Mouse (Mus musculus) heart, embryonic 16.5 days (tissue): ENCODE data around the gene Paqr7. TPM values are rescaled to one million over a fixed set of nuclear protein-coding genes. Genes with fewer than 3 reads are reported as not detected.

Experiments used
- ATAC-seq: fragments of 200-750 bp; cut with Nextera tagmentation; replicated peaks from 2 replicates; pipeline ENCODE4 v1.8.0; 2017; ENCODE audit warnings: moderate number of reproducible peaks; ENCODE audit not compliant: insufficient read depth, low FRiP score; ENCODE audit errors: extremely low read depth
- H3K27ac ChIP-seq: fragments of 300-500 bp; sonication (generic); 2 replicates; pipeline ENCODE4 v1.5.1; 2014; ENCODE audit warnings: mild to moderate bottlenecking, low read length, control low read depth, moderate library complexity
- H3K27me3 ChIP-seq: fragments of 300-500 bp; sonication (generic); 2 replicates; pipeline ENCODE4 v1.6.1; 2014; ENCODE audit warnings: low read length, mixed read lengths; ENCODE audit not compliant: control insufficient read depth, insufficient read depth
- H3K36me3 ChIP-seq: fragments of 300-500 bp; sonication (generic); 2 replicates; pipeline ENCODE4 v1.6.1; 2014; ENCODE audit not compliant: control insufficient read depth, insufficient read depth
- H3K4me1 ChIP-seq: fragments of 300-500 bp; sonication (generic); 2 replicates; pipeline ENCODE4 v1.6.1; 2014; ENCODE audit warnings: low read length, mixed read lengths; ENCODE audit not compliant: control insufficient read depth, insufficient read depth
- H3K4me2 ChIP-seq: fragments of 300-500 bp; sonication (generic); 2 replicates; pipeline ENCODE4 v1.6.1; 2014; ENCODE audit warnings: low read depth, mild to moderate bottlenecking, control low read depth, low read length
- H3K4me3 ChIP-seq: fragments of 300-500 bp; sonication (generic); 2 replicates; pipeline ENCODE4 v1.5.1; 2014; ENCODE audit warnings: mild to moderate bottlenecking, control low read depth, low read length
- H3K9ac ChIP-seq: fragments of 300-500 bp; sonication (generic); 2 replicates; pipeline ENCODE4 v1.6.1; 2014; ENCODE audit warnings: low read length, control low read depth
- H3K9me3 ChIP-seq: fragments of 300-500 bp; sonication (generic); replicated peaks from 2 replicates; pipeline ENCODE4 v1.6.1; 2016; ENCODE audit warnings: low read length; ENCODE audit not compliant: control insufficient read depth
- WGBS: fragments of 180-500 bp; shearing (Covaris S2); extraction: QIAGEN DNeasy Blood & Tissue Kit; methylation state at CpG from one replicate; pipeline ENCODE4 v1.1.7; 2014; 5-methylcytosine and 5-hydroxymethylcytosine counted together
- polyA plus RNA-seq: library from polyadenylated mRNA; unstranded; fragments of >200 nt; fragmentation: Nextera tagmentation; extraction: Ambion mirVana; gene quantifications from 2 replicates; pipeline ENCODE4 v1.2.1, GENCODE M21; 2015

Paqr7 gene
- polyA plus RNA-seq, 1 experiment from 2014 or later: 13.2 TPM

DNA sequence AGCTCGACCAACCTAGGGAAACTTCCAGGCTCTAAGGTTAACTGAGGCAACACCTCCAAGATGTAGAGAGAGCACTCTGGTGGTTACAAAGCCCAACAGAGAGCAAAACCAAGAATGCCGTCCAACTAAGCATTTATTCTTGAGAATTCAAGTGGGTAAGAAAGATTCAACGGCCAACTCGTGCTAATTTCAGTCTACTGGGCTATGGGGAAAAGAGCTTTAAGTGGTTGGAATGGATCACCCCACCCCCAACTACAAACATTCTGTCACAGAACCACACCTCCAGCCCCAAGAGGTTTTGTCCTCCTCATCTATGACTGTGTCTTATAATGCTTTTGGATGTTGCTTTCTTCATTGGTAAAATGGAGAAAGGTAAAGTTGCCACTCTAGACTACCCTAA, 36.4 kb downstream of the Paqr7 start:
- WGBS: 44% methylated on average over 4 of the region's 4 CpGs
- peaks cover 22% of the 10 kb centered on the region for H3K4me1 ChIP-seq
- no peak for ATAC-seq
- H3K9ac ChIP-seq: no peak overlapping the region
- H3K27ac ChIP-seq: no peak overlapping the region
- H3K27me3 ChIP-seq: no peaks in the 10 kb centered on the region
- H3K9me3 ChIP-seq: no peaks in the 10 kb centered on the region
- H3K4me3 ChIP-seq: no peak overlapping the region
- H3K4me2 ChIP-seq: no peak overlapping the region
- peaks cover 26% of the 10 kb centered on the region for H3K36me3 ChIP-seq

GRCm38 (mm10) chr4:134533421-134533820, 36.9 kb downstream of the Paqr7 start:
- ATAC-seq: no peak
- peak overlapping the region; percentile 96 for H3K4me3 ChIP-seq
- peak overlapping the region; percentile 94 for H3K9ac ChIP-seq
- peaks cover 22% of the 10 kb centered on the region for H3K4me1 ChIP-seq
- H3K4me2 ChIP-seq: peak overlapping the region; percentile 96
- H3K36me3 ChIP-seq: peaks cover 25% of the 10 kb centered on the region
- H3K9me3 ChIP-seq: no peaks in the 10 kb centered on the region
- 84% methylated on average over 4 of the region's 4 CpGs for WGBS
- H3K27ac ChIP-seq: no peak overlapping the region; the same call in 1 of the 2 replicates
- H3K27me3 ChIP-seq: no peaks in the 10 kb centered on the region

- ATAC-seq: peak; percentile 12; the same call in 1 of the 2 replicates
- Histone ChIP-seq H3K4me3 (peak overlapping the region; percentile 96), H3K4me2 (peak overlapping the region; percentile 96), H3K27me3 (no peaks in the 10 kb centered on the region), H3K36me3 (peaks cover 20% of the 10 kb centered on the region; the same call in 1 of the 2 replicates), H3K9ac (peak overlapping the region; percentile 94), H3K4me1 (peaks cover 26% of the 10 kb centered on the region), H3K9me3 (no peaks in the 10 kb centered on the region), H3K27ac (peak overlapping the region; percentile 96)
- under 1% methylated on average over 57 of the region's 57 CpGs for WGBS
Observed at GRCm38 (mm10) chr4:134534124-134534886, 37.8 kb downstream of the Paqr7 start.

GRCm38 (mm10) chr4:134534932-134535786, 38.7 kb downstream of the Paqr7 start, which contains the start of gene Mtfr1l:
Gene Mtfr1l, minus strand, starts transcription at chr4:134535387.
- H3K27me3 ChIP-seq: no peaks in the 10 kb centered on the region
- H3K4me2 ChIP-seq: peak within 1 kb of the TSS; percentile 96
- peaks cover 18% of the 10 kb centered on the region; the same call in 1 of the 2 replicates for H3K36me3 ChIP-seq
- no peaks in the 10 kb centered on the region for H3K9me3 ChIP-seq
- WGBS: under 1% methylated on average over 63 of the region's 71 CpGs
- H3K4me1 ChIP-seq: peaks cover 26% of the 10 kb centered on the region
- peak within 1 kb of the TSS; percentile 94 for H3K9ac ChIP-seq
- H3K27ac ChIP-seq: peak within 1 kb of the TSS; percentile 96
- ATAC-seq: peak; percentile 96
- H3K4me3 ChIP-seq: peak within 1 kb of the TSS; percentile 96

DNA sequence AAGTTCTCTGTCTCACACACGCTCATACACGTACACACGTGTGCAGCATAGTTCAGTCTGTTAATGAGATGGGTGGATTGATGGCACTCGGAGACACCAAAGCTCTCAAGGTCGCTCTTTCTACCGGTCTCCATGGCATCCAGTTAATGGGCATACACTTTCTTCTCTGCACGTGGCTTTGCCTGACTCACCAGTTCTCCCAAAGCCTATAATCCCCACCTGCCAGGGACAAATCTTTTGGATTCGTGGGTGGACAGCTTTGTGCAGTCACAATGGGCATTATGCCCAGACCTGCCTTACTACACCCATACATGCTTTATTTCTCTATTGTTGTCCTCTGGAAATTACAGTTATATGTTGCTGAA, 39.3 kb downstream of the Paqr7 start:
- H3K4me2 ChIP-seq: peak overlapping the region; percentile 93
- WGBS: 10% methylated on average over 8 of the region's 8 CpGs
- peaks cover 26% of the 10 kb centered on the region for H3K4me1 ChIP-seq
- peak overlapping the region; percentile 72 for H3K9ac ChIP-seq
- H3K36me3 ChIP-seq: peaks cover 20% of the 10 kb centered on the region; the same call in 1 of the 2 replicates
- H3K9me3 ChIP-seq: no peaks in the 10 kb centered on the region
- peak; percentile 2; the same call in 1 of the 2 replicates for ATAC-seq
- peak overlapping the region; percentile 80 for H3K27ac ChIP-seq
- no peaks in the 10 kb centered on the region for H3K27me3 ChIP-seq
- peak overlapping the region; percentile 96 for H3K4me3 ChIP-seq

DNA sequence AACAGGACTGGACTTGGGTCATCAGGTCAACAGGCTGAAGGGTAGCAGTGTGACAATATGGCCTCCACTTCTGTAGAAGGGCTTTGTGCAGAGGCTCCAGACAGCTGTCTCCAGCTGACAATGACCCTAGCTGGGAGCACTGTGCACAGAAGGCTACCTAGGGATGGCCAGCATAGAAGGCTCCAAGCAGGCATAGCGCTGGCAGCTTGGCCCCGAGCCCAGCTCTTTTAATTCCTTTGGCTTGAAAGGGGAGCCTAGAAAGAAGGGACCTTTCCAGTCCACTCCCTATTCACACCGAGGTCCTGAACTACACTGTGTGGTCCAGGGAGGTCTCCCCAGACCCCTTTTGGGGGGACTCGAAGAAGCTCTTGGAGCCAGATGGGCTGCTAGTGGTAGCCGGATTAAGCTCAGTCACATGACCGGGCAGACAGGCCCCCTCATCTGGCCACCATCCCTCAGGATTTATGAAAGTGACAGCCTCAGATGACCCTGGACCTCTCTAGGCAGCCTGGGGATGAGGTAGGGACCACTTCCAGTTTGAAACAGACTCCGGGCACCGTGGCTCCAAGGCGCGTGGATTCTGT, 42.6 kb downstream of the Paqr7 start:
- Histone ChIP-seq H3K4me2 (no peak overlapping the region), H3K4me3 (no peak overlapping the region), H3K9me3 (no peaks in the 10 kb centered on the region), H3K4me1 (peaks cover 9% of the 10 kb centered on the region), H3K36me3 (peaks cover 23% of the 10 kb centered on the region), H3K27me3 (no peaks in the 10 kb centered on the region), H3K9ac (no peak overlapping the region), H3K27ac (no peak overlapping the region)
- WGBS: 79% methylated on average over 10 of the region's 10 CpGs
- no peak for ATAC-seq

DNA sequence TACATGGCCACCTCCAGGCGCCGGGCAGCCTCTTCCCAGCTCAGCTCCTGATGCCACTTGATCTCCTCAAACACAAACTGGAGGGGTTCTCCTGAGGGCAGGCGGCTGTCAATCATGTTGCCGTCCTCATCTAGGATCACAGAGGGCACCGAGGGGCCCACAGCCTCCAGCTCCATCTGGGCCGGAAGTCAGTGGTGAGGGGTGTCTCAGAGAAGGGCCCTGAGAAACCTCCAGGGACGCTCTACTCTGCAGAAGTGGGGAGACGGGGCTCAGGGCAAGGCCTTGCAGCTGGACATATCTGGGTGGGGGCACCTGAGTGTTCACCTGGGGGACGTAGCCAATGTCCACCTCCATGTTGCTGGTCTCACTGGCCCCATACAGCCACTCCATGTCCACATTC, 46.2 kb downstream of the Paqr7 start:
- 93% methylated on average over 9 of the region's 9 CpGs for WGBS
- H3K4me2 ChIP-seq: no peak overlapping the region
- ATAC-seq: no peak
- no peak overlapping the region for H3K9ac ChIP-seq
- H3K4me3 ChIP-seq: no peak overlapping the region
- no peaks in the 10 kb centered on the region for H3K9me3 ChIP-seq
- peaks cover 30% of the 10 kb centered on the region for H3K36me3 ChIP-seq
- H3K27ac ChIP-seq: no peak overlapping the region
- no peaks in the 10 kb centered on the region for H3K27me3 ChIP-seq
- H3K4me1 ChIP-seq: peaks cover 17% of the 10 kb centered on the region

DNA sequence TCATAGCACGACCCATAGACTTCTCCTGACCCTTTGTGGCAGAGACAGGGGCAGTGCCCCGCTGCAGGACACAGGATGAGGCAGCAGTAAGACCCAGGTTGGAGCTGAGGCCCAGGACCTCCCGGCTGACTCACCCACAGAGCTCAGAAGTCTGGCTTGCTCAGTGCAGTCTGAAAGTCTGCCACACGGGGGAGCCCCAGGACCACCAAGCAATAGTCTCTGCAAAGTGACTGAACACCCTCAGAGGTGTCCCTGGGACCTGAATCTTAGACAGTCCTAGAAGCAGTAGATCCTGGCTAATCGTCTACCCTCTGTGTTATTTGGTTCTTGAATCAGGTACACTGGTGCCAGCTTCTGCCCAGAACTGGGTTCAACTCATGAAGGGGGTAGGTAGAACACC, 46.8 kb downstream of the Paqr7 start:
- Histone ChIP-seq H3K36me3 (peaks cover 30% of the 10 kb centered on the region), H3K4me2 (no peak overlapping the region), H3K4me1 (peaks cover 22% of the 10 kb centered on the region), H3K27me3 (no peaks in the 10 kb centered on the region), H3K27ac (no peak overlapping the region), H3K9me3 (no peaks in the 10 kb centered on the region), H3K9ac (no peak overlapping the region), H3K4me3 (no peak overlapping the region)
- WGBS: 4% methylated on average over 5 of the region's 5 CpGs
- peak; percentile 67; the same call in 1 of the 2 replicates for ATAC-seq
